Mouse (Mus musculus): ENCODE data around the gene Trip12. TPM values are rescaled to one million over a fixed set of nuclear protein-coding genes. Genes with fewer than 3 reads are reported as not detected.

The Trip12 gene
- polyA plus RNA-seq, 1 experiment from 2014 or later: 21.2 TPM

- H3K9ac ChIP-seq (replicated peaks): no peak overlapping the region
- H3K4me2 ChIP-seq (ENCODE audit: low read depth, low read length): no peak overlapping the region
- no peak overlapping the region for H3K4me3 ChIP-seq (ENCODE audit: low read depth, low read length)
- H3K27ac ChIP-seq (ENCODE audit: low read depth): no peak overlapping the region
- TF ChIP-seq CTCF (IDR thresholded peaks at IDR 0.05; ENCODE audit: low read depth) (no peak), EP300 (IDR thresholded peaks at IDR 0.05; ENCODE audit: low read depth) (no peak)
- DNase-seq: no peak
- ATAC-seq: no peak
- H3K27me3 ChIP-seq (ENCODE audit: insufficient read depth, low read length): no peaks in the 10 kb centered on the region
- no peaks in the 10 kb centered on the region for H3K9me3 ChIP-seq (ENCODE audit: low read length)
- 83% methylated on average over 1 of the region's 1 CpGs for WGBS (ENCODE audit: insufficient replicate concordance)
- no peaks in the 10 kb centered on the region for H3K4me1 ChIP-seq (ENCODE audit: insufficient read depth)
- peaks cover 50% of the 10 kb centered on the region for H3K36me3 ChIP-seq (replicated peaks; ENCODE audit: insufficient read depth, low read length)
Observed at GRCm38 (mm10) chr1:84737097-84737496, 103.2 kb downstream of the Trip12 start.

GRCm38 (mm10) chr1:84733799-84734198 is 106.5 kb downstream of the Trip12 start:
- no peak overlapping the region for H3K4me2 ChIP-seq (ENCODE audit: low read depth, low read length)
- 62% methylated on average over 3 of the region's 3 CpGs for WGBS (ENCODE audit: insufficient replicate concordance)
- peak; percentile 74 for TF ChIP-seq CTCF (IDR thresholded peaks at IDR 0.05; ENCODE audit: low read depth)
- TF ChIP-seq EP300 (IDR thresholded peaks at IDR 0.05; ENCODE audit: low read depth): no peak
- no peaks in the 10 kb centered on the region for H3K9me3 ChIP-seq (ENCODE audit: low read length)
- H3K9ac ChIP-seq (replicated peaks): no peak overlapping the region
- ATAC-seq (no peak), DNase-seq (no peak)
- H3K27me3 ChIP-seq (ENCODE audit: insufficient read depth, low read length): no peaks in the 10 kb centered on the region
- no peak overlapping the region for H3K27ac ChIP-seq (ENCODE audit: low read depth)
- peaks cover 54% of the 10 kb centered on the region for H3K36me3 ChIP-seq (replicated peaks; ENCODE audit: insufficient read depth, low read length)
- no peaks in the 10 kb centered on the region for H3K4me1 ChIP-seq (ENCODE audit: insufficient read depth)
- no peak overlapping the region for H3K4me3 ChIP-seq (ENCODE audit: low read depth, low read length)

- Histone ChIP-seq H3K4me3 (ENCODE audit: low read depth, low read length) (no peak overlapping the region), H3K9me3 (ENCODE audit: low read length) (no peaks in the 10 kb centered on the region), H3K4me2 (ENCODE audit: low read depth, low read length) (no peak overlapping the region), H3K27ac (ENCODE audit: low read depth) (no peak overlapping the region), H3K9ac (replicated peaks) (no peak overlapping the region), H3K36me3 (replicated peaks; ENCODE audit: insufficient read depth, low read length) (peaks cover 50% of the 10 kb centered on the region), H3K4me1 (ENCODE audit: insufficient read depth) (no peaks in the 10 kb centered on the region), H3K27me3 (ENCODE audit: insufficient read depth, low read length) (no peaks in the 10 kb centered on the region)
- DNase-seq: no peak
- WGBS (ENCODE audit: insufficient replicate concordance): 91% methylated on average over 1 of the region's 1 CpGs
- TF ChIP-seq CTCF (IDR thresholded peaks at IDR 0.05; ENCODE audit: low read depth) (no peak), EP300 (IDR thresholded peaks at IDR 0.05; ENCODE audit: low read depth) (no peak)
- ATAC-seq: no peak
Observed at GRCm38 (mm10) chr1:84731763-84732162, 108.6 kb downstream of the Trip12 start.

GRCm38 (mm10) chr1:84722841-84723240 is 117.5 kb downstream of the Trip12 start:
- DNase-seq: peak; percentile 35
- no peak overlapping the region for H3K9ac ChIP-seq (replicated peaks)
- TF ChIP-seq EP300 (IDR thresholded peaks at IDR 0.05; ENCODE audit: low read depth): 0 out of 2 replicates have a peak, but pooled peaks have one; percentile 2
- no peak for TF ChIP-seq CTCF (IDR thresholded peaks at IDR 0.05; ENCODE audit: low read depth)

GRCm38 (mm10) chr1:84722371-84722770 is 117.9 kb downstream of the Trip12 start:
- Histone ChIP-seq H3K4me3 (ENCODE audit: low read depth, low read length) (no peak overlapping the region), H3K4me1 (ENCODE audit: insufficient read depth) (peaks cover 12% of the 10 kb centered on the region), H3K27ac (ENCODE audit: low read depth) (no peak overlapping the region; the same call in 1 of the 2 replicates), H3K27me3 (ENCODE audit: insufficient read depth, low read length) (no peaks in the 10 kb centered on the region), H3K4me2 (ENCODE audit: low read depth, low read length) (no peak overlapping the region), H3K9ac (replicated peaks) (no peak overlapping the region), H3K36me3 (replicated peaks; ENCODE audit: insufficient read depth, low read length) (peaks cover 32% of the 10 kb centered on the region), H3K9me3 (ENCODE audit: low read length) (no peaks in the 10 kb centered on the region)
- ATAC-seq: peak; percentile 88
- TF ChIP-seq CTCF (IDR thresholded peaks at IDR 0.05; ENCODE audit: low read depth) (no peak), EP300 (IDR thresholded peaks at IDR 0.05; ENCODE audit: low read depth) (no peak)
- 60% methylated on average over 3 of the region's 3 CpGs for WGBS (ENCODE audit: insufficient replicate concordance)
- no peak for DNase-seq

More at GRCm38 (mm10) chr1:84722841-84723240, 117.5 kb downstream of the Trip12 start:
- peak overlapping the region; percentile 22; the same call in 1 of the 2 replicates for H3K27ac ChIP-seq (ENCODE audit: low read depth)
- ATAC-seq: peak; percentile 84
- H3K27me3 ChIP-seq (ENCODE audit: insufficient read depth, low read length): no peaks in the 10 kb centered on the region
- H3K4me2 ChIP-seq (ENCODE audit: low read depth, low read length): no peak overlapping the region
- no peak overlapping the region for H3K4me3 ChIP-seq (ENCODE audit: low read depth, low read length)
- peaks cover 12% of the 10 kb centered on the region for H3K4me1 ChIP-seq (ENCODE audit: insufficient read depth)
- no peaks in the 10 kb centered on the region for H3K9me3 ChIP-seq (ENCODE audit: low read length)
- peaks cover 37% of the 10 kb centered on the region for H3K36me3 ChIP-seq (replicated peaks; ENCODE audit: insufficient read depth, low read length)

- peaks cover 31% of the 10 kb centered on the region for H3K36me3 ChIP-seq (replicated peaks; ENCODE audit: insufficient read depth, low read length)
- TF ChIP-seq CTCF (IDR thresholded peaks at IDR 0.05; ENCODE audit: low read depth) (no peak), EP300 (IDR thresholded peaks at IDR 0.05; ENCODE audit: low read depth) (no peak)
- no peak overlapping the region for H3K4me2 ChIP-seq (ENCODE audit: low read depth, low read length)
- no peaks in the 10 kb centered on the region for H3K9me3 ChIP-seq (ENCODE audit: low read length)
- H3K9ac ChIP-seq (replicated peaks): no peak overlapping the region
- no peak overlapping the region for H3K27ac ChIP-seq (ENCODE audit: low read depth)
- no peak overlapping the region for H3K4me3 ChIP-seq (ENCODE audit: low read depth, low read length)
- peak; percentile 38 for ATAC-seq
- H3K4me1 ChIP-seq (ENCODE audit: insufficient read depth): peaks cover 12% of the 10 kb centered on the region
- no peak for DNase-seq
- 70% methylated on average over 3 of the region's 3 CpGs for WGBS (ENCODE audit: insufficient replicate concordance)
- no peaks in the 10 kb centered on the region for H3K27me3 ChIP-seq (ENCODE audit: insufficient read depth, low read length)
Observed at GRCm38 (mm10) chr1:84721942-84722341, 118.4 kb downstream of the Trip12 start.
